Mouse (Mus musculus): ENCODE measurements around the gene Pomt2.
"Not testable (repeated sequence)": the region's sequence is repeated elsewhere in the genome, so short reads cannot be mapped to it uniquely, and the experiment has no call there.

Gene Pomt2

DNA sequence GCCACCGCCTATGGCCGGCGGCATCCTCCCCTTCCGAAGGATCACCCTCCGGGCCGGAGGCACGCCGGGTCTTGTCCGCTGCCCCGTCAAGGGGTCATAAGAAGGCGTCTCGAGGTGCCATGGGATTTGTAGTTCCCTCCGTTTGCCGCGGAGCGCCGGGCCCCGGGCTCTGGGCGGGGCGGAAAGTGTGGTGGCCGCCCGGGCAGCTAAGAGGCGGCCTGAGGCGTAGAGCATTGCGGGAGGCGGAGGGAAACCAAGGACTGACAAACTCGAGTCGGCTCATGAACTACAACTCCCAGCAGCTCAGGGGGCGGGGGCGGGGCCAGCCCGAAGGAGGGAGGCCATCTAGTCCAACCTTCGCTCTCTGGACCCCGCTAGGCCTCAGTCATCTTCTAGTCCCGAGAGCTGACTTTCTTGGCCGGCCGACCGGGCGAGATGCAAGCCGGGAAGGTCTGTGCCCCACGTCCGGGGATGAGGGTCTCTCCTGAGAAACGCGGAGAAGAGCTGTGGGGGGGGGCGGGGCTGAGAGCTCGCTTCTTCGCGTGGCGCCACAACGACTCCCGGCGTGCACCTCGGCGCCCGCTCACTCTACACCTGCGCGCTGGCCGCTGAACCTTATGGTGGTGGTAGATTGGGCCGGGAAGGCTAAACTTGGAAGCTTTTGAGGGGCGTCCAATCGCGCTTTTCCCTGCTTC lies at the start of gene Pomt2:
TSS of gene Pomt2 (minus strand) at position 574 of the 695 bp plus-strand sequence.
- DNase-seq (ENCODE audit: low read depth, low spot score) = peak; percentile 99

- DNase-seq (ENCODE audit: low read depth, low spot score) = no peak
These were observed 48.5 kb upstream of the Pomt2 start for GRCm38 (mm10) chr12:87196310-87196709.

- no peak for DNase-seq (ENCODE audit: low read depth, low spot score)
These were observed 47.3 kb upstream of the Pomt2 start for GRCm38 (mm10) chr12:87195069-87195468.

GRCm38 (mm10) chr12:87193008-87193407 lies 45.2 kb upstream of the Pomt2 start:
- no peak for DNase-seq (ENCODE audit: low read depth, low spot score)

GRCm38 (mm10) chr12:87177631-87178030 lies 29.9 kb upstream of the Pomt2 start:
- no peak for DNase-seq (ENCODE audit: low read depth, low spot score)

GRCm38 (mm10) chr12:87175194-87175946 lies 27.6 kb upstream of the Pomt2 start:
- peak; percentile 68 for DNase-seq (ENCODE audit: low read depth, low spot score)

DNA sequence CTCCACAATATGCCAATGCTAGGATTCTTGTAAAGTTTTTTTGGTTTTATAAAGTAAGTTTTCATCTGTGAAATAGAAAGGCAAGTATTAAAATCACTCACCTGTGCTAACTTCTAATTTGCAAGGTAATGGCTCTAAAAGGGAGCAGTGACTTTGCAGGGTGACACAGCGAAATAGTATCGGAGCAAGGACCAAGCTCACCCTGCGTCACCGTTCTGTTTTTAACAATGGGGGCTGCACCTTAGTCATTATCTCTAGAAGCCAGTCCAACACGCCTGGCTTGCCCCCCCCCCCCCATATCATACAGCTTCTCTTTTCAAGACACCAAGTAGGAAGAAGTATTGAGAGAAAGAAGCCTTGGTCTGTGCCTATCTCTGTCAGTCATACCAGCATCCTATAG lies 13.0 kb upstream of the Pomt2 start:
- DNase-seq (ENCODE audit: low read depth, low spot score) = no peak

DNA sequence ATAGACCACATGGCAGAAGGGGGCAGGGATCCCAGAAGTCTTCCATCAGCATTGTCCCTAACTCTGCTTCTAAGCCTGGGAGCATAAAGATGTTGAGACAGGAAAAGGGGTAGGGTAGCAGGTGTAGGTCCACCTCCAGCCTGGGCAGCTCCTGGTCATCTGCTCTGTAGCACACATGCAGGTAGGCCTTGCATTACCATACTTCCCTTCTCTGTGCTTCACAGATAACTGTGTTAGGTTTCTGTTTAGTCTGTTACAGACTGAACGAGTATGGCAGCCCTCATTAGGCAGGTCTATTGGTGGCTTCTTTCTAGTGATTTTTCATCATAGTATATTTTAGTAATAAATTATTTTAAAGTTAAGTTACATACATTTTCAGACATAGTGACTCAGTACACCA lies 12.5 kb upstream of the Pomt2 start:
- DNase-seq (ENCODE audit: low read depth, low spot score) = no peak

- DNase-seq (ENCODE audit: low read depth, low spot score) = no peak
These were observed 10.3 kb upstream of the Pomt2 start for GRCm38 (mm10) chr12:87158099-87158498.

- no peak for DNase-seq (ENCODE audit: low read depth, low spot score)
These were observed 9.6 kb upstream of the Pomt2 start for GRCm38 (mm10) chr12:87157361-87157760.

- not testable (repeated sequence) for DNase-seq (ENCODE audit: low read depth, low spot score)
These were observed 6.7 kb upstream of the Pomt2 start for GRCm38 (mm10) chr12:87154448-87154847.

GRCm38 (mm10) chr12:87149471-87149870 lies 1.7 kb upstream of the Pomt2 start:
- no peak for DNase-seq (ENCODE audit: low read depth, low spot score)

DNA sequence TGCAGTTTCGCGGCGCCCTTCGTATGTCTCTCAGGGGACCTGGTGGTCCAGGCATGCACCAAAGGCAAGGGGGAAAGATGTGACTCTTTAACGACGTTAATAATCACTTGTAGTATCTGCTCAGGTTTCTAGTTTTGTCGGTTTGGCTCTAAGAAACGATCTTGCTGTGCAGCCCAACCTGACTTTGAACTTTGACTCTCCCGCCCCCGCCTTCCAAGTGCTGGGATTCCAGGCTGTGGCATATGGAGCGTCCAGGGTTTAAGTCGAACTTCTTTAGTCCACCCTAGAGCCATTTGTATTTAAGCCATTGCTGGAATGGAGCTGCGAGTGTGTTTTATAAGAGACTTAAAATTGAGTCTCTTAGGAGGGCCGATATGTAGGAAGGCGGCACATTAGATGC lies 368 bp upstream of the Pomt2 start:
- DNase-seq (ENCODE audit: low read depth, low spot score) = peak; percentile 18

GRCm38 (mm10) chr12:87146966-87147365 lies 802 bp downstream of the Pomt2 start, which contains the start of gene Gstz1:
Gene Gstz1 (plus strand): TSS chr12:87147165.
- peak; percentile 95 for DNase-seq (ENCODE audit: low read depth, low spot score)

- no peak for DNase-seq (ENCODE audit: low read depth, low spot score)
These were observed 5.6 kb downstream of the Pomt2 start for GRCm38 (mm10) chr12:87142156-87142555.

DNA sequence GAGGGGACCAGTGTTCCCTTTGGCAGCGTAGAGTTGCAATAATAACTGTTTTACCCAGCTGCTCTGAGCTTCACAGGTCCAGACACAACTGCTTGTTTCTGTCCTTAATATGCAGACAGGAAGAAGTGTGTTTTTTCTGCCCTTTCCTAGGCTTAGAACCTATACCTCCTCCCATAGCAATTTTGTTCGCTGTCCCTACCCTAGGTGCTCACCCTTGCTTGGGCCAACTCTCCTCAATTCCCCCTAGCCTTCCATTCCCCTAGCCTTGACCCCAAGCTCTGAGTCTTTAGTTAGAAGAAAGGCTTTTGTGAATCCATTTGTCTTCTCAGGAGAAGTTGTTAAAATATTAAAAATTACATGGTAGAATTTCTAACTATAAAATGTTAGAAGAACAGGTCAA lies 9.0 kb downstream of the Pomt2 start:
- no peak for DNase-seq (ENCODE audit: low read depth, low spot score)

DNA sequence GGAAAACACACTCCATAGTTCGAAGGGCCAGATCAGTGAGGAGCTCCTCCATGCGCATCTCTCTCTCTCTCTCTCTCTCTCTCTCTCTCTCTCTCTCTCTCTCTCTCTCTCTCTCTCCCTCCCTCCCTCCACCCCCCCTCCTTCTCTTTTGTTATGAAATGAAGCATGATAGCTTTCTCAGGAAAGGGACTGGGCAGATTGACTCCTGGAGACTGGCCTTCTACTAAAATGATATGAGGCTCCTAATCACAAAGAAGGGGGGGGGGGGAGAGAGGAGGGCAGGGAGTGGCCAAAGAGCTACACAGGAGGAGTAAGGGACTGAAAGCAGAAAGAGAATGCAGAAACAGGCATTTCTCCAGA lies 9.4 kb downstream of the Pomt2 start:
- DNase-seq (ENCODE audit: low read depth, low spot score) = no peak

GRCm38 (mm10) chr12:87137439-87138341 lies 10.1 kb downstream of the Pomt2 start:
- DNase-seq (ENCODE audit: low read depth, low spot score) = peak; percentile 35

DNA sequence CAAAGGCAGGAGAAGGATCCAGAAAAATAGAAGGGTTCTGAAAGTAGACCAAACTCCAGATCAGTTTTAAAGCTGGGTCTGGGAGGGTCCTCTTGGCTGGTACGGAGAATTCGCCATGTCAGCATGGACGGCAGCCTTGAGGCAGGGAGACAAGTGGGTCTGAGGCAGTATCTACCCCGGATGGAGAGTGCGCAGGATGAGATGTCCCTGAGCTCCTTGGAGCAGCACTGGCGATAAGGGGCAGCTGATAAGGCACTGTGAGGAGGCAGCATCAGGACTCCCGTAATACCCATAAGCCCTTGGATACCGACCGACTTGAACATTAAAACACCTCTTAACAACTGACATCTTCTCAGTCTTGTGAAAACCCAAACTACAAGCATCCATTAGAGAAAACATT lies 15.0 kb downstream of the Pomt2 start:
- DNase-seq (ENCODE audit: low read depth, low spot score) = no peak

DNA sequence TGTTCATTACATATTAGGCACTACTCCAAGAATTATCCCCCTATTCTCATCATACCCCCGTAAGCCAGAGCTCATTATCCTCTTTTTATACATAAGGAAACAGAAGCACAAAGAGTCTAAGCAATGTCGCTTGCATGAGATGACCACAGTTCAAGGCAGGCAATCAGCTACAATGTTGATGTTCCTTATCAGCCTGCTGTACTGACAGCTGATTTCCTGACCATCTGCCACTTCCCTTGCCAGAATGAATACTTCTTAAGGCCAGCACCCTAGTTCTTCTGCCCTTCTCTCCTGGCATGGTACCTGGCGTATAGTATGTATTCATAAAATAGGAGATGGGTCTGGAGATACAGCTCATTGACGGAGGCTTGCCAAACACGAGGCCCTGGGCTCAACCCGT lies 15.6 kb downstream of the Pomt2 start:
- no peak for DNase-seq (ENCODE audit: low read depth, low spot score)

GRCm38 (mm10) chr12:87131619-87132018 lies 16.1 kb downstream of the Pomt2 start:
- DNase-seq (ENCODE audit: low read depth, low spot score) = peak; percentile 22

DNA sequence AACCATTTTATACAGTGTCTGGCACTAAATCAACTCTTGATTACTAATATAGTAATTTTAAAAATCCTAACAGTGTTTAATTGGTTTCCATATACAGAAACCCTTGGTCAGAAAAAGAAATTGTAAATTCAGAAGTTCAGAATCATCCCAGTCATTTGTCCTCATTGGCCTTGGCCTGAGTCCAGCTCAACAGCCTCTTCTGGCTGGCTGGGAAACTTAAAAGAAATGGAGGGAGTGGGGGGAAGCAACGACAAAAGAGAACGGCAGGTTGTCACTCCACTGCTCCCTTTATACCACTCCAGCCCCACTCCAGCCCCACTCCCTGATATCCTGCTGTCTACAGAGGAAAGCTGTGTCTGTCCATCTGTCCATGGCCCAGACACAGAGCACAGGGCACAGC lies 16.6 kb downstream of the Pomt2 start:
- no peak for DNase-seq (ENCODE audit: low read depth, low spot score)

Data from brain, adult 2 months (tissue).